Mouse (Mus musculus): ENCODE measurements around the gene Atp9a.

- no peak for TF ChIP-seq POLR2A (IDR thresholded peaks at IDR 0.05; ENCODE audit: low read depth, low read length)
- no peak for TF ChIP-seq CTCF (IDR thresholded peaks at IDR 0.05; ENCODE audit: extremely low read depth, insufficient read depth, insufficient read length, insufficient replicate concordance)
Measured at GRCm38 (mm10) chr2:168615160-168615559, 127.0 kb downstream of the Atp9a start.
